Mouse (Mus musculus) forebrain, embryonic 11.5 days (tissue): ENCODE measurements around the gene Acap2. TPM values are rescaled to one million over a fixed set of nuclear protein-coding genes. Genes with fewer than 3 reads are reported as not detected.

Experiments used
- ATAC-seq: fragments of 200-750 bp; cut with Nextera tagmentation; replicated peaks from 2 replicates; pipeline ENCODE4 v1.8.0; 2017; ENCODE audit warnings: moderate TSS enrichment; ENCODE audit not compliant: low FRiP score
- DNase-seq: peaks from one replicate; pipeline ENCODE4 v3.0.0-alpha.2; 2017; ENCODE audit warnings: low spot score
- H3K27ac ChIP-seq: fragments of 300-500 bp; sonication (generic); 2 replicates; pipeline ENCODE4 v1.5.1; 2014; ENCODE audit warnings: low read depth, low read length
- H3K27me3 ChIP-seq: fragments of 300-500 bp; sonication (generic); 2 replicates; pipeline ENCODE4 v1.6.1; 2014; ENCODE audit warnings: mild to moderate bottlenecking, low read length, mixed read lengths; ENCODE audit not compliant: control insufficient read depth, insufficient read depth
- H3K36me3 ChIP-seq: fragments of 300-500 bp; sonication (generic); 2 replicates; pipeline ENCODE4 v1.6.1; 2014; ENCODE audit warnings: mild to moderate bottlenecking, low read length, moderate library complexity, mixed read lengths; ENCODE audit not compliant: control insufficient read depth, insufficient read depth
- H3K4me1 ChIP-seq: fragments of 300-500 bp; sonication (generic); replicated peaks from 2 replicates; pipeline ENCODE4 v1.6.1; 2014; ENCODE audit warnings: low read length, mixed read lengths; ENCODE audit not compliant: control insufficient read depth, insufficient read depth
- H3K4me2 ChIP-seq: fragments of 300-500 bp; sonication (generic); 2 replicates; pipeline ENCODE4 v1.6.1; 2014; ENCODE audit warnings: low read depth, mild to moderate bottlenecking, low read length, moderate library complexity, mixed read lengths; ENCODE audit not compliant: severe bottlenecking
- H3K4me3 ChIP-seq: fragments of 300-500 bp; sonication (generic); 2 replicates; pipeline ENCODE4 v1.5.1; 2014; ENCODE audit warnings: low read depth, low read length
- H3K9ac ChIP-seq: fragments of 300-500 bp; sonication (generic); 2 replicates; pipeline ENCODE4 v1.6.1; 2014; ENCODE audit warnings: low read length
- H3K9me3 ChIP-seq: fragments of 300-500 bp; sonication (generic); 2 replicates; pipeline ENCODE4 v1.6.1; 2016; ENCODE audit warnings: low read length, mixed read lengths; ENCODE audit not compliant: control insufficient read depth
- WGBS: fragments of 180-500 bp; shearing (Covaris S2); extraction: QIAGEN DNeasy Blood & Tissue Kit; methylation state at CpG from one replicate; pipeline ENCODE4 v1.1.7; 2014; 5-methylcytosine and 5-hydroxymethylcytosine counted together
- polyA plus RNA-seq: library from polyadenylated mRNA; unstranded; fragments of >200 nt; fragmentation: Nextera tagmentation; extraction: Ambion mirVana; gene quantifications from 2 replicates; pipeline ENCODE4 v1.2.1, GENCODE M21; 2014

Gene Acap2
- polyA plus RNA-seq, 1 experiment from 2014 or later: 29.5 TPM

DNA sequence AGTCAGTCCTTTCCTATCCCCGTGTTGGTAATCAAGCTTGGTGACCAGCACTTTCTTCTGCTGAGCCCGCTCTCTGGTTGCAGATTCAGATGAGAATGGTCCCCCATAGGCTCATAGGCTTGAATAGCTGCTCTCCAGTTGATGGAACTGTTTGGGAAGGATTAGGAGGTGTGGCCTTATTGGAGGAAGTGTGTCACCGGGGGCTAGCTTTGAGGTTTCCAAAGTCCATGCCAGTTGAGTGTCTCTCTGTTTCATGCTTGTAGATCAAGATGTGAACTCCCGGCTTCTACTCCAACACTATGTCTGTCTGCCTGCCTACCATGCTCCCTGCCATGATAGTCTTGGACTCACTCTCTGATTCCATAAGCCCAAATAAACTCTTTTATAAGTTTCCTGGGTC is 14.2 kb upstream of the Acap2 start:
- no peak overlapping the region for H3K4me3 ChIP-seq
- H3K9ac ChIP-seq: no peak overlapping the region
- no peaks in the 10 kb centered on the region for H3K36me3 ChIP-seq
- 91% methylated on average over 4 of the region's 4 CpGs for WGBS
- ATAC-seq: no peak
- DNase-seq: no peak
- H3K4me2 ChIP-seq: no peak overlapping the region
- no peaks in the 10 kb centered on the region for H3K4me1 ChIP-seq
- H3K27ac ChIP-seq: no peak overlapping the region
- no peaks in the 10 kb centered on the region for H3K27me3 ChIP-seq
- H3K9me3 ChIP-seq: no peaks in the 10 kb centered on the region

- DNase-seq: no peak
- H3K9me3 ChIP-seq: no peaks in the 10 kb centered on the region
- H3K4me1 ChIP-seq: no peaks in the 10 kb centered on the region
- H3K27me3 ChIP-seq: no peaks in the 10 kb centered on the region
- H3K9ac ChIP-seq: no peak overlapping the region
- no peak overlapping the region for H3K4me3 ChIP-seq
- no peak for ATAC-seq
- H3K27ac ChIP-seq: no peak overlapping the region
- no peak overlapping the region for H3K4me2 ChIP-seq
- WGBS: 91% methylated on average over 6 of the region's 6 CpGs
- H3K36me3 ChIP-seq: no peaks in the 10 kb centered on the region
These were observed 12.4 kb upstream of the Acap2 start for GRCm38 (mm10) chr16:31213463-31213862.

GRCm38 (mm10) chr16:31211503-31211902 is 10.5 kb upstream of the Acap2 start:
- ATAC-seq (no peak), DNase-seq (no peak)
- H3K36me3 ChIP-seq: no peaks in the 10 kb centered on the region
- no peak overlapping the region for H3K27ac ChIP-seq
- H3K9ac ChIP-seq: no peak overlapping the region
- no peak overlapping the region for H3K4me3 ChIP-seq
- WGBS: 75% methylated on average over 9 of the region's 9 CpGs
- no peaks in the 10 kb centered on the region for H3K27me3 ChIP-seq
- no peak overlapping the region for H3K4me2 ChIP-seq
- H3K4me1 ChIP-seq: no peaks in the 10 kb centered on the region
- no peaks in the 10 kb centered on the region for H3K9me3 ChIP-seq

GRCm38 (mm10) chr16:31210453-31210852 is 9.4 kb upstream of the Acap2 start:
- 81% methylated on average over 4 of the region's 4 CpGs for WGBS
- Histone ChIP-seq H3K4me2 (no peak overlapping the region), H3K9me3 (no peaks in the 10 kb centered on the region), H3K36me3 (no peaks in the 10 kb centered on the region), H3K4me3 (no peak overlapping the region), H3K27ac (no peak overlapping the region), H3K27me3 (no peaks in the 10 kb centered on the region), H3K4me1 (no peaks in the 10 kb centered on the region), H3K9ac (no peak overlapping the region)
- ATAC-seq (no peak), DNase-seq (no peak)

DNA sequence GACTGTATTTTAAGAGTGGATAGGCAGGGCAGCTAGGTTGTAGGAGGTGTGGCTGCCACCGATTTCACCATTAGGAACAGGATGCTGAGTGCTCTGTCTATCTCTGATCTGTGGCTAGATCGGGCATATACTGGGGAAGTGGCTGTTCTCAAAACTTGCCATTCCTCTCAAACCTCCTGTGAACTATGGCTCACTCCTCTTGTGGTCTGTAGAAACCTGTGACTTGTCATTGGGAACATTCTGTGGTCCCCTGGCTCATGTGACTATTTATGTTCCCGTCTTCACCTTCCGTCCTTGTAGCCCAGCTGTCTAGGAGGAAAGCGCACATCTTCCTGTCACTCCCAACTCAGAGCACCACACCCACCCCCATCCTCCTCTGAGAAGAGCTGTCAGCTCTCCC is 8.9 kb upstream of the Acap2 start:
- Histone ChIP-seq H3K9ac (no peak overlapping the region), H3K9me3 (no peaks in the 10 kb centered on the region), H3K4me3 (no peak overlapping the region), H3K4me1 (no peaks in the 10 kb centered on the region), H3K27ac (no peak overlapping the region), H3K27me3 (no peaks in the 10 kb centered on the region), H3K4me2 (no peak overlapping the region), H3K36me3 (no peaks in the 10 kb centered on the region)
- no peak for ATAC-seq
- WGBS: 89% methylated on average over 5 of the region's 5 CpGs
- DNase-seq: no peak

GRCm38 (mm10) chr16:31205726-31206125 is 4.7 kb upstream of the Acap2 start:
- no peaks in the 10 kb centered on the region for H3K4me1 ChIP-seq
- WGBS: 90% methylated on average over 5 of the region's 7 CpGs
- no peak for DNase-seq
- no peak overlapping the region for H3K27ac ChIP-seq
- no peak overlapping the region for H3K9ac ChIP-seq
- H3K27me3 ChIP-seq: no peaks in the 10 kb centered on the region
- no peak for ATAC-seq
- H3K4me3 ChIP-seq: no peak overlapping the region
- H3K9me3 ChIP-seq: no peaks in the 10 kb centered on the region
- H3K36me3 ChIP-seq: no peaks in the 10 kb centered on the region
- H3K4me2 ChIP-seq: no peak overlapping the region

GRCm38 (mm10) chr16:31205187-31205586 is 4.1 kb upstream of the Acap2 start:
- no peak overlapping the region for H3K4me2 ChIP-seq
- no peaks in the 10 kb centered on the region for H3K9me3 ChIP-seq
- H3K36me3 ChIP-seq: no peaks in the 10 kb centered on the region
- 93% methylated on average over 8 of the region's 8 CpGs for WGBS
- no peak overlapping the region for H3K4me3 ChIP-seq
- H3K9ac ChIP-seq: no peak overlapping the region
- ATAC-seq (no peak), DNase-seq (no peak)
- no peaks in the 10 kb centered on the region for H3K4me1 ChIP-seq
- H3K27ac ChIP-seq: no peak overlapping the region
- H3K27me3 ChIP-seq: no peaks in the 10 kb centered on the region

- WGBS: 86% methylated on average over 1 of the region's 1 CpGs
- H3K9me3 ChIP-seq: no peaks in the 10 kb centered on the region
- peaks cover 3% of the 10 kb centered on the region; the same call in 1 of the 2 replicates for H3K4me1 ChIP-seq
- no peak overlapping the region for H3K4me2 ChIP-seq
- H3K4me3 ChIP-seq: no peak overlapping the region
- no peak overlapping the region for H3K9ac ChIP-seq
- no peaks in the 10 kb centered on the region for H3K27me3 ChIP-seq
- ATAC-seq: no peak
- no peak overlapping the region for H3K27ac ChIP-seq
- no peak for DNase-seq
- no peaks in the 10 kb centered on the region for H3K36me3 ChIP-seq
These were observed 3.2 kb upstream of the Acap2 start for GRCm38 (mm10) chr16:31204216-31204615.

DNA sequence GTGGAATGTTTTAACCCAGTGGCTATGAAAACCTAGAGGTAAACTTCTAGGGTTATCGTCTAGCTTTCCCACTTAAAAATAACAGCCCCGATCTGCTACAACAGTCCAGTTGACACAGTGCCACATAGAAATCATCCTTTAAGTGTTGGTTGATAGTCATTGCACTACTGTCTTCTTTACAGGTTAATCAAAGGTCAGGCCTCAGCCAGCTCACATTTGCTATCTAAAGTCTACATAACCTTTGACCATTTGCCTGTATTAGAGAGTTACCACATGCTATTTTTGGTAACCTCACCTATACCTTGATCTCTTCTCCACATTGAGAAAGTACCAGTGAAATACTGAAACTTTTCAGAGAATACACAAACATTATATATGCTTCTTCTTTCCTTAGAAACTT is 659 bp upstream of the Acap2 start:
- no peak overlapping the region for H3K4me3 ChIP-seq
- ATAC-seq (no peak), DNase-seq (no peak)
- no peaks in the 10 kb centered on the region for H3K27me3 ChIP-seq
- no peak overlapping the region for H3K27ac ChIP-seq
- H3K9me3 ChIP-seq: no peaks in the 10 kb centered on the region
- no peaks in the 10 kb centered on the region for H3K36me3 ChIP-seq
- H3K9ac ChIP-seq: no peak overlapping the region
- peak overlapping the region; percentile 41; the same call in 1 of the 2 replicates for H3K4me2 ChIP-seq
- H3K4me1 ChIP-seq: peaks cover 3% of the 10 kb centered on the region; the same call in 1 of the 2 replicates
- WGBS: 85% methylated on average over 2 of the region's 2 CpGs
